Mouse (Mus musculus) heart, embryonic 10.5 days (tissue): Measurements from ENCODE around the gene Fbxo30. TPM values are rescaled to one million over a fixed set of nuclear protein-coding genes. Genes with fewer than 3 reads are reported as not detected.
A peak's percentile ranks its signal among the peaks of the same experiment; 100 is the strongest.
"Not testable (repeated sequence)": the region's sequence is repeated elsewhere in the genome, so short reads cannot be mapped to it uniquely, and the experiment has no call there.

Experiments used
- DNase-seq: peaks from one replicate; pipeline ENCODE4 v3.0.0-alpha.2; 2017; ENCODE audit warnings: low spot score
- H3K27ac ChIP-seq: fragments of 300-500 bp; sonication (generic); 2 replicates; pipeline ENCODE4 v1.5.1; 2016; ENCODE audit warnings: mild to moderate bottlenecking
- H3K27me3 ChIP-seq: fragments of 300-500 bp; sonication (generic); 2 replicates; pipeline ENCODE4 v1.6.1; 2016; ENCODE audit warnings: mild to moderate bottlenecking; ENCODE audit not compliant: poor library complexity, insufficient read depth, severe bottlenecking
- H3K36me3 ChIP-seq: fragments of 300-500 bp; sonication (generic); 2 replicates; pipeline ENCODE4 v1.6.1; 2016; ENCODE audit warnings: mild to moderate bottlenecking, moderate library complexity
- H3K4me1 ChIP-seq: fragments of 300-500 bp; sonication (generic); 2 replicates; pipeline ENCODE4 v1.6.1; 2016; ENCODE audit warnings: mild to moderate bottlenecking
- H3K4me3 ChIP-seq: fragments of 300-500 bp; sonication (generic); 2 replicates; pipeline ENCODE4 v1.5.1; 2016; ENCODE audit warnings: mild to moderate bottlenecking, moderate library complexity
- H3K9me3 ChIP-seq: fragments of 300-500 bp; sonication (generic); 2 replicates; pipeline ENCODE4 v1.6.1; 2016; ENCODE audit warnings: mild to moderate bottlenecking, moderate library complexity
- WGBS: fragments of 180-500 bp; shearing (Covaris S2); methylation state at CpG from one replicate; pipeline ENCODE4 v1.1.7; 2016; 5-methylcytosine and 5-hydroxymethylcytosine counted together
- polyA plus RNA-seq: library from polyadenylated mRNA; unstranded; fragments of >200 nt; fragmentation: Nextera tagmentation; extraction: Ambion mirVana; gene quantifications from 2 replicates; pipeline ENCODE4 v1.2.1, GENCODE M21; 2016

Fbxo30 gene
- polyA plus RNA-seq, 1 experiment from 2014 or later, result 43.7 TPM

DNA sequence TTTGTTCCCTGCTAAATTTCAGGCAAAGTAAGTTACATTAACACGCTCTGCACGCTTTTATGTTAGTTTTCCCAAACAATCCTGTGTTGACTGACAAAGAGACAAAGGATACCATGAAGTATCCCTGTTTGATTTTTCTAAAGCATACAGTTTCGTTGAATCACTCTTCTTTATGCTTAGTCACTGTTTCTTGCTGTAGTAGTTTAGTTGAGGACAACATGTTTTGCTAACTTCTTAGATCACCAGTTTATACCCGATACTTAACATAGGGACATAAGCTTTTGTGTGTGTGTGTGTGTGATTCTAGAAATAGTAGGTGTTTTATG, 1.1 kb downstream of the Fbxo30 start:
- no peaks in the 10 kb centered on the region for H3K9me3 ChIP-seq
- 1% methylated on average over 4 of the region's 4 CpGs for WGBS
- no peaks in the 10 kb centered on the region for H3K36me3 ChIP-seq
- peak overlapping the region; percentile 100 for H3K27ac ChIP-seq
- H3K4me1 ChIP-seq, result peaks cover 6% of the 10 kb centered on the region; the same call in 1 of the 2 replicates
- H3K27me3 ChIP-seq, result no peaks in the 10 kb centered on the region
- no peak for DNase-seq
- peak overlapping the region; percentile 96 for H3K4me3 ChIP-seq

DNA sequence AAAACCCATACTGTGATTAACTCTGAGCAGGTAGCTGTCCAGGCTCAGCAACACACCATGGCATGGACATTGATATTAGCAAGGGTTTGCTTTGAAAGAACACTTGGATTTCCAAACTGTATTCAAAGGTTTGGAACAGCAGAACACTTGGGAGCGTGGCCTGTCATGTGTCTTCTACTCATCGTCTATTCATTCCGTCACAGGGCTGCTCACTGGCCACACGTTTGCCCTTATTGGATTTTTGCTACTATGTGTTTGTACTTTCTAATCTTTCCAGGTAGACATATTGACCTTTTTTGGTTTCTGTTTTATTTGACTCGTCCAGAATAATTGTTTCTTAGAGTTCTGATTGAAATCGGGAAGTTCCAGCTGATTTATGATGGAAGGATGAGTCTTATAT, 17.3 kb downstream of the Fbxo30 start:
- no peak for DNase-seq
- H3K27ac ChIP-seq, result no peak overlapping the region
- H3K9me3 ChIP-seq, result no peaks in the 10 kb centered on the region
- peaks cover 24% of the 10 kb centered on the region for H3K36me3 ChIP-seq
- H3K4me1 ChIP-seq, result no peaks in the 10 kb centered on the region
- no peak overlapping the region for H3K4me3 ChIP-seq
- H3K27me3 ChIP-seq, result no peaks in the 10 kb centered on the region
- 91% methylated on average over 6 of the region's 6 CpGs for WGBS

DNA sequence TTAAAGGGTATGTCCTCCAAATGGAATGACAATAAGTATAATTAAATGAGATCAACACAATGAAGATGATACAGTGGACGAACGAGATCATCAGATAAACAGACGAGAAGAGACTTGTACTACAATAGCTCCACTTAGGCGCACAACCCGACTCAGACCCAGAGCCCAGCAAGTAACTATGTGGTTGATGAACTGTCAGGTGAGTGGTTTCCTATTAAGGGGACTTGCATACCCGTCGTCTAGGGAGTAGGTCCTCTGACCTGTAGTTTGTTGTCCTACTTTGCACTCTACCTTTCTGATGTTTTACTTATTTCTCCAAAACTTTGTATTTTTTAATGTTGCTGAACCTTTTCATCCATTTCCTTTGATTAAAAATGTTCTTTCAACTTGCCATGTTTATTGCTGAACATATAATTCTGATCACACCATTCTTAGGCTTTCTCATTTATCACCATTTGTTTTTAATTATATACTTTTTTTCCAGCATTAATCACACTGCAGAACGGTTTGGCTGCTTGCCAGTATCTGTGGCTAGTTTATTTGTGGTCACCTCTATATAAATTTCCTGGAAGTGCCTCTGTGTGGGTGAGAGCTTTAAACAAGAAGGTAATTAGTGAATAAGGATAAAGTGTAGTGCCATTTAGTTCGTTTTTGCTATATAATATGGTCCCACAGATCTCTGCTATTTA, 24.4 kb downstream of the Fbxo30 start:
- WGBS, result 85% methylated on average over 9 of the region's 9 CpGs
- no peaks in the 10 kb centered on the region for H3K4me1 ChIP-seq
- no peak overlapping the region for H3K4me3 ChIP-seq
- H3K9me3 ChIP-seq, result no peaks in the 10 kb centered on the region
- no peak for DNase-seq
- no peak overlapping the region for H3K27ac ChIP-seq
- H3K27me3 ChIP-seq, result no peaks in the 10 kb centered on the region
- no peaks in the 10 kb centered on the region for H3K36me3 ChIP-seq

DNA sequence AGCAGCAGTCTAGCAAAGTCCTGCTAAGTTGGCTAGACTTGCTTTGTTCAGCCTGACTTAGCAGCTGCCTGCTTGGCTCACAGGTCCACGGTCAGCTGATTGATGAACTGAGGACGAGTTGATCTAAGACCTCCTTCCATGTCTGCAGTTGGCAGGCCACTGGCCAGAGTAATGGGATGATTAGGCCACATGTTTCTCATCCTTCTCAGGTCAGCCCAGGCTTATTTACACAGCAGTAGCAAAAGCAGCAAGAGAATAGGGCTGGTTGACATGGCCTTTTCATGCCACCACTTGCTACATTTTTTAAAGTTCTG, 24.9 kb downstream of the Fbxo30 start:
- Histone ChIP-seq H3K4me1 (no peaks in the 10 kb centered on the region), H3K4me3 (no peak overlapping the region), H3K27ac (no peak overlapping the region), H3K9me3 (no peaks in the 10 kb centered on the region), H3K27me3 (no peaks in the 10 kb centered on the region), H3K36me3 (no peaks in the 10 kb centered on the region)
- DNase-seq, result no peak
- 61% methylated on average over 2 of the region's 2 CpGs for WGBS

DNA sequence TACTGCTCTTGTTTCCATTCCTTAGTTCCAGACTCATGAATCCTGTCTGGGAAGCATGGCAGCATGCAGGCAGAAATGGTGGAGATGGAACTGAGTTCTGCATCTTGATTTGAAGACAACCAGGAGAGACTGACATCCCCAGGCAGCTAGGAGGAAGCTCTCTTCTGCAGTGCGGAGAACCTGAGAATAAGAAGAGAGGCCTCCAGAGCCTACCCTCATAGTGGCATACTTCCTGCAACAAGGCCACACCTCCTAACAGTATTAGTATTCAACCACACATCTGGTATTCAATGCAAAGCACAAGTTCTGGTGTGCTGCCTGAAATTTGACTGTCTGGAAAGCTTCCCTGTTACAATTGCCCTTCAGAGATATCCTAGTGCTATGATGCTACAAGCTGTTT, 28.7 kb downstream of the Fbxo30 start:
- Histone ChIP-seq H3K27ac (no peak overlapping the region), H3K9me3 (no peaks in the 10 kb centered on the region), H3K36me3 (no peaks in the 10 kb centered on the region), H3K27me3 (no peaks in the 10 kb centered on the region), H3K4me1 (no peaks in the 10 kb centered on the region), H3K4me3 (no peak overlapping the region)
- no peak for DNase-seq
- WGBS, result 100% methylated on average over 1 of the region's 1 CpGs

DNA sequence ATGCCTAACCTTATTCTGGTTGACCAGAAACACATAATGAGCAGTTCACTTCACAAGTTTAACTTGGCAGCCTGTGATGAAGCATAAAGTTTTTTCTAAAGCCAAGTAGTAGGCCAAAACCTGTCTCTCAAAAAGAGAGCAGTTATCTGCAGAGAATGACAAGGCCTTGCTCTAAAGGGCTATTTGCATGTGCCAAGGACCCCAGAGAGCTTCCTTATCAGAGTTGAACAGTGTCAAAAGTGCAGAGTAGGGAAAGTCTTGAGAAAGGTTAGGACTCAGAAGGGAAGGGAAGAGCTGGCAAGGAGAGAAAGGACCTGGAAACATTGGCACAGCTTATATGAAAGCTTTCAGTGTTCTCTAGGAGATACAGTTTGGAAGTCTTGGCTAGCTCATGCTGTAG, 29.4 kb downstream of the Fbxo30 start:
- DNase-seq, result no peak
- Histone ChIP-seq H3K4me1 (no peaks in the 10 kb centered on the region), H3K9me3 (no peaks in the 10 kb centered on the region), H3K36me3 (no peaks in the 10 kb centered on the region), H3K27me3 (no peaks in the 10 kb centered on the region), H3K27ac (no peak overlapping the region), H3K4me3 (no peak overlapping the region)

DNA sequence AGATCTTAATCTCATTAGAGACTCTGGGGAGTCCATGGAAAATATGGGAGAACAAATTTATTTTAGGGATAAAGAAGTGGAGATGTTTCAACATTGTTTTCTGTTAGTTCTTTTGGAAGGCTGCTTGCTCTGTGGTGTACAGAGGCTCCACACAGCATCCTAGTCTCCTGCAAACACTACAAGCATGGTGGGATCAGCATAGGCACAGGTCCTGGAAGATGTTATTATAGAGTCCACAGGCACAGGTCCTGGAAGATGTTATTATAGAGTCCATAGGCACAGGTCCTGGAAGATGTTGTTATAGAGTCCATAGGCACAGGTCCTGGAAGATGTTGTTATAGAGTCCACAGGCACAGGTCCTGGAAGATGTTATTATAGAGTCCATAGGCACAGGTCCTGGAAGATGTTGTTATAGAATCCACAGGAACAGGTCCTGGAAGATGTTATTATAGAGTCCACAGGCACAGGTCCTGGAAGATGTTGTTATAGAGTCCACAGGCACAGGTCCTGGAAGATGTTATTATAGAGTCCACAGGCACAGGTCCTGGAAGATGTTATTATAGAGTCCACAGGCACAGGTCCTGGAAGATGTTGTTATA, 36.8 kb downstream of the Fbxo30 start:
- H3K36me3 ChIP-seq, DNase-seq, H3K27ac ChIP-seq, H3K27me3 ChIP-seq, H3K9me3 ChIP-seq, H3K4me3 ChIP-seq, H3K4me1 ChIP-seq: not testable (repeated sequence)

DNA sequence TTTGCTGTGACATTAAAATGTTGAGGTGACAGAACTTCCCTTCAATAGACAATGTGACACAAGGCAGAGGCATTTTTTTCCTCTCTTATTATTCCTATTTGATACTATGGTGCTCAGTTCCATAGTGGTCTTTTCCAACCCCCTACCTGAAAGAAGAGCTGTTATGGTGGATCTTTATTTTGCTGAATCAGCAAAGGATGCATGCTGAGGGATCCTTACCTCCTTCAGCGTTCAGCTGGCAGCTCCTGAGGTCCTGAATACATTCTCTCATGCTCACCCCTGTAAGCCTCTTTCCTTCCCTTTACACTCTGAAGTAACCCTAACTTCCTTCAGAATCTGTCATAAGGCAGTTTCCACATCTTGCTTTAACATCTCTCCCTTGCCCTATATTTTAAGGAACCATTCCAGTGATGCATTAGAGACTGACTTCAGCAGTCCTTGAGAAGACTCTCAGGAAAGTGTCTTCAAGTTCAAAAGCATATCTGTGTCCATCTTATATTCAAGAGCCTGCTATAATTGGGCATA, 38.4 kb downstream of the Fbxo30 start:
- no peaks in the 10 kb centered on the region for H3K9me3 ChIP-seq
- no peaks in the 10 kb centered on the region for H3K27me3 ChIP-seq
- no peaks in the 10 kb centered on the region for H3K4me1 ChIP-seq
- H3K27ac ChIP-seq, result no peak overlapping the region
- H3K4me3 ChIP-seq, result no peak overlapping the region
- H3K36me3 ChIP-seq, result no peaks in the 10 kb centered on the region
- no peak for DNase-seq
- WGBS, result 59% methylated on average over 1 of the region's 1 CpGs

DNA sequence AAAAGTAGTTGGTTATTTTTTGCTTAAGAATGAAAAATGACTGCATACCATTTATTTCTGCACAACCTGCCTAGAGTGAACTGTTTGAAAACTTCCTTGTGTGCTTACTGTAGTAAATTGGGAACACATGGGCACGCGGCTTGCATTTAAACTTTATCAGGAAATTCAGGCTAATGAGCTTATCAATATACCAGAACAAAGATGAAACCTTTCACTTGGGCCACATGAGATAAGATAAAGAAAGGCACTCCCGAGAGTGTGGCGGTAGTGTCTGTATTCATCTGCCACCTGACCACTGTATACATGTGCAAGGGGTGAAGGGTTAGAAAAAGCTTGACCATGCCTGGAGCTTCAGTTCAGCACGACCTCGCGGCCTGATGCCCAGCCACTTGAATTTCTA, 41.2 kb downstream of the Fbxo30 start:
- WGBS, result 55% methylated on average over 7 of the region's 7 CpGs
- Histone ChIP-seq H3K27ac (no peak overlapping the region), H3K36me3 (no peaks in the 10 kb centered on the region), H3K4me3 (no peak overlapping the region), H3K9me3 (no peaks in the 10 kb centered on the region), H3K27me3 (no peaks in the 10 kb centered on the region), H3K4me1 (no peaks in the 10 kb centered on the region)
- DNase-seq, result no peak

DNA sequence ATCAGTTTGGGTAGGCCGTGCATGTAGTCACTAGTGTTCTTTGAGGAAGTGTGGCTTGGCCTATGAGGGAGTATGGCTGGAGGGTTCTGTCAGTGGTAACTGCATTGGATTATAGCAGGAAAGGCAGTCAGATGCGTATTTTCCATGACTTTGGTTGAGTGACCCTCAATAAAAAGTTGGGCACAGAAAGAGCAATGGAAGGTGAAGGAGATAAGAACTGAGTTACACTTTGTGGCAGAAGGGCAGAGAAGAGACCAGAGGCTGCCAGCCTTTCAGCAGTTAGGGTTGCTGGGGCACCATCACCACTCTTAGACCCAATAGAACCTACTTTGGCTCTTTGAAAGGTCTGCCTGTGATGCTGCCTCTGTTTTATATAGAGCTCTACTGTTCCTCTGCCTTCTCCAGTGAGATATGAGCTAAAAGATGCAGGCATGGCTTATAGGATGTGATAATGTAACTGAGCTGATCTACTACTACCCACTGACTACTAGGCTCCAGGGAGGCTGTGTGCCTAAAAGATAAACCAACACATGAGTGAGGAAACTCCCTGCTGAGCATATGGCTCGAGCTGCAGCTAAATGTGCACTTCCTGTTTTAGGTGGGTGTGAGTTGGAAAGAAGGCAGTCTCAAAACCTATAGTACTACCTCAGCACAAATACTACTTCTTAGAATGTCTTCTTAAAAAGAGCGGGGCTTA, 42.2 kb downstream of the Fbxo30 start:
- Histone ChIP-seq H3K4me1 (no peaks in the 10 kb centered on the region), H3K9me3 (no peaks in the 10 kb centered on the region), H3K27me3 (no peaks in the 10 kb centered on the region), H3K27ac (no peak overlapping the region), H3K4me3 (no peak overlapping the region), H3K36me3 (no peaks in the 10 kb centered on the region)
- DNase-seq, result no peak
- 79% methylated on average over 4 of the region's 4 CpGs for WGBS

DNA sequence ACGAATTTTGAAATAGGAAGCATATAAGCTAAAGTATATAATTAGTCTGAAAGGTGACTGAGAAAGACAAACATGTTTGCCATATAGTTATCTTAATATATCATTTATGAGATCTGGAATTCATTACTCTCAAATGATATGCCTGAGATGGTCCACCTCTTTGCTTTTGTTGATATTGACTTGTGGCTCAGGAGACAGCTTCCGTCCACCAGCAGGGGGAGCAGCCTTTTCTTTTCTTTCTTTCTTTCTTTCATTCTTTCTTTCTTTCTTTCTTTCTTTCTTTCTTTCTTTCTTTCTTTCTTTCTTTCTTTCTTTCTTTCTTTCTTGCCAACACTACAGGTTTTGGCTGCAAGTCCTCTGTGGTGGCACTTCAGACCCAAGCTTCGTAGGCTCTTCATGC, 45.4 kb downstream of the Fbxo30 start:
- no peaks in the 10 kb centered on the region for H3K36me3 ChIP-seq
- H3K27ac ChIP-seq, result no peak overlapping the region
- no peak for DNase-seq
- 84% methylated on average over 3 of the region's 3 CpGs for WGBS
- H3K27me3 ChIP-seq, result no peaks in the 10 kb centered on the region
- H3K4me3 ChIP-seq, result no peak overlapping the region
- no peaks in the 10 kb centered on the region for H3K9me3 ChIP-seq
- no peaks in the 10 kb centered on the region for H3K4me1 ChIP-seq

DNA sequence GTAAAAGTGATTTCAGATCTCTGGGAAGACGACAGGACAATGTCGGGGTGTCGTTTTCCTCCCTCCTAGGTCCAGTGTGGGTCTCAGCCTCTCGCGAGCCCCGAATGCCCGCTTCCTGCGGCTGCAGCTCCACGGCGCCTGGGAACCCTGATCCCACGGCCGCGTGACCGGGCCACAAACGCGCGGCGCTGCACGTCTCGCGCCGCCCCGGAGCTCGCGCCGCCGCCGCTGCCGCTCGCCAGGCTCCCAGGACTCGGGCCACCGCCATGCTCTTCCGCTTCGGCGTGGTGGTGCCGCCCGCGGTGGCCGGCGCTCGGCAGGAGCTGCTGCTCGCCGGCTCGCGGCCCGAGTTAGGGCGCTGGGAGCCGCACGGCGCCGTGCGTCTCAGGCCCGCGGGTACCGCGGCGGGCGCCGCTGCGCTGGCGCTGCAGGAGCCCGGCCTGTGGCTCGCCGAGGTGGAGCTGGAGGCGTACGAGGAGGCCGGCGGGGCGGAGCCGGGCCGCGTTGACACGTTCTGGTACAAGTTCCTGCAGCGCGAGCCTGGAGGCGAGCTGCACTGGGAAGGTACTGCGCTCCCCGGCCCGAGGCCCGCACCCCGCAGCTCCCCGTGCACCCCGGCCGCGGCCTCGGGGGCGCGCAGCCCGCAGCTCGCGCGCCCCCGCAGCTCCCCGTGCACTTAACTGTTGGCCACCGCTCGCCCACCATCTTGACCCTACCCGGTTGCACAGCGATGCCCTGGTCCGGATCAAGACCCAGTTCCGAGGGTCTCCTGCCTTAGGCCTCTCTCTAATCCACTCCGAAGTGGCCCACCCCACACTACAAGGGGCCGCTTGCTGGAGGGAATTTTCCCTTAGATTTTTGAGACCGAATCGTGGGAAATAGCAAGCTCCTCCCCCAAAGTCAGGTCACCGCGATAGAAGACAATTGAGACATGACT, 62.3 kb downstream of the Fbxo30 start, which contains the start of gene Epm2a:
TSS of gene Epm2a (plus strand) at position 200 of the 937 bp plus-strand sequence.
- Histone ChIP-seq H3K27me3 (no peaks in the 10 kb centered on the region), H3K4me1 (no peaks in the 10 kb centered on the region), H3K27ac (peak within 1 kb of the TSS; percentile 99), H3K4me3 (peak within 1 kb of the TSS; percentile 75), H3K9me3 (no peaks in the 10 kb centered on the region), H3K36me3 (no peaks in the 10 kb centered on the region)
- WGBS, result under 1% methylated on average over 105 of the region's 106 CpGs
- peak; percentile 91 for DNase-seq
